ENCODE assay signal across 29 mouse cellular contexts in genomic region chr9:46654422-46654821, GRCm38 (mm10).
DNase-seq lines count a peak whose midpoint lies in the region; ATAC-seq lines count a peak whose summit lies in the region.
"Had no signal": no experiment of that assay in that cellular context is flagged by ENCODE, and none has a peak within 500 bp of the region (broad histone marks: within the 10 kb centered on the region; RNA-seq: fewer than 3 reads in every experiment).

No protein-coding gene starts in this region.

- no peaks in the 10 kb centered on the region for H3K36me3 ChIP-seq in midbrain, embryonic 16.5 days (ENCODE audit: control insufficient read depth, insufficient read depth, low read length)
- H3K36me3 ChIP-seq: embryonic facial prominence, embryonic 10.5 days; embryonic facial prominence, embryonic 13.5 days; forebrain, embryonic 12.5 days; forebrain, embryonic 15.5 days; heart, embryonic 12.5 days; heart, embryonic 15.5 days had no signal

- 77% methylated on average over 8 of the region's 8 CpGs for WGBS in midbrain, embryonic 16.5 days

- H3K27ac ChIP-seq in midbrain, embryonic 16.5 days (ENCODE audit: low read length): no peak overlapping the region
- H3K27ac ChIP-seq: embryonic facial prominence, embryonic 10.5 days; embryonic facial prominence, embryonic 13.5 days; forebrain, embryonic 12.5 days; forebrain, embryonic 15.5 days; heart, embryonic 15.5 days; hindbrain, embryonic 14.5 days; hindbrain, postnatal 0 days had no signal

- H3K4me1 ChIP-seq in midbrain, embryonic 16.5 days (ENCODE audit: control insufficient read depth, insufficient read depth, low read length): no peaks in the 10 kb centered on the region
- H3K4me1 ChIP-seq: embryonic facial prominence, embryonic 10.5 days; embryonic facial prominence, embryonic 13.5 days; forebrain, embryonic 15.5 days; heart, embryonic 12.5 days; heart, embryonic 15.5 days had no signal

- no peak for ATAC-seq in midbrain, embryonic 16.5 days
- ATAC-seq: CD4-positive, CD25-positive, alpha-beta regulatory T cell, adult 4 months; forebrain, embryonic 15.5 days; hindbrain, postnatal 0 days; inflammation-experienced regulatory T-cells, adult 6 months had no signal

- H3K9me3 ChIP-seq in midbrain, embryonic 16.5 days (replicated peaks; ENCODE audit: control insufficient read depth, low read length, poor library complexity, severe bottlenecking): no peaks in the 10 kb centered on the region
- H3K9me3 ChIP-seq: embryonic facial prominence, embryonic 10.5 days; embryonic facial prominence, embryonic 13.5 days; forebrain, embryonic 12.5 days; forebrain, embryonic 15.5 days; heart, embryonic 12.5 days; heart, embryonic 15.5 days had no signal

- no peak overlapping the region for H3K4me2 ChIP-seq in midbrain, embryonic 16.5 days (ENCODE audit: low read length)
- H3K4me2 ChIP-seq: embryonic facial prominence, embryonic 13.5 days; forebrain, embryonic 12.5 days; forebrain, embryonic 15.5 days; heart, embryonic 12.5 days; heart, embryonic 15.5 days; hindbrain, embryonic 14.5 days had no signal

- H3K9ac ChIP-seq in midbrain, embryonic 16.5 days (ENCODE audit: low read depth, low read length): no peak overlapping the region
- H3K9ac ChIP-seq: embryonic facial prominence, embryonic 13.5 days; forebrain, embryonic 12.5 days; forebrain, embryonic 15.5 days; heart, embryonic 12.5 days; heart, embryonic 15.5 days; hindbrain, embryonic 14.5 days had no signal

- DNase-seq in frontal cortex, postnatal 36 days (ENCODE audit: low spot score in 2 of 2): peak; percentile 24 to 43
- no peak for DNase-seq in frontal cortex, postnatal 14 days (ENCODE audit: low spot score in 2 of 2)
- DNase-seq in left cerebral cortex, postnatal 14 days (ENCODE audit: low spot score in 2 of 2): peak; percentile 19 to 48
- no peak for DNase-seq in left cerebral cortex, postnatal 10 days (ENCODE audit: extremely low spot score in 1 of 2, low spot score in 2 of 2)
- DNase-seq in right cerebral cortex, postnatal 36 days (ENCODE audit: low spot score in 2 of 2): peak; percentile 16
- no peak for DNase-seq in right cerebral cortex, postnatal 14 days
- DNase-seq: adrenal gland, adult 2 months; adrenal gland, postnatal 14 days; cerebellum, adult 11-12 months; cerebellum, adult 8-10 months; cerebellum, postnatal 10 days; cerebellum, postnatal 36 days; embryo, embryonic 11 days; gastrocnemius, postnatal 25 days; heart, adult 18-20 months; heart, postnatal 10 days; heart, postnatal 36 days had no signal

- no peak overlapping the region for H3K4me3 ChIP-seq in midbrain, embryonic 16.5 days (ENCODE audit: low read depth, low read length)
- H3K4me3 ChIP-seq: embryonic facial prominence, embryonic 10.5 days; embryonic facial prominence, embryonic 13.5 days; erythroblast, embryonic 14.5 days; forebrain, embryonic 12.5 days; forebrain, embryonic 15.5 days; heart, embryonic 12.5 days; heart, embryonic 15.5 days had no signal

- H3K27me3 ChIP-seq in midbrain, embryonic 16.5 days (ENCODE audit: control insufficient read depth, insufficient read depth, low read depth, low read length): no peaks in the 10 kb centered on the region; the same call in 1 of the 2 replicates
- H3K27me3 ChIP-seq: embryonic facial prominence, embryonic 13.5 days; forebrain, embryonic 12.5 days; forebrain, embryonic 15.5 days had no signal

- intact Hi-C loops in left cerebral cortex, postnatal 14 days (cut with DNase I): no loop called here
- intact Hi-C loops in left cerebral cortex, postnatal 10 days (cut with DNase I): no loop called here

Comparison
In these comparisons a context has a peak if more than half of its experiments do, and no peak if none do; other contexts are left out.
1. DNase-seq: peak in frontal cortex, postnatal 36 days (2 of 2), left cerebral cortex, postnatal 14 days (2 of 2) and right cerebral cortex, postnatal 36 days (2 of 2); none in frontal cortex, postnatal 14 days (0 of 2), left cerebral cortex, postnatal 10 days (0 of 2) and right cerebral cortex, postnatal 14 days (single experiment).